Mouse (Mus musculus): ENCODE data around the gene Smoc1. TPM values are rescaled to one million over a fixed set of nuclear protein-coding genes. Genes with fewer than 3 reads are reported as not detected.

Gene Smoc1
- total RNA-seq, 1 experiment from 2014 or later: 0.23 TPM

DNA sequence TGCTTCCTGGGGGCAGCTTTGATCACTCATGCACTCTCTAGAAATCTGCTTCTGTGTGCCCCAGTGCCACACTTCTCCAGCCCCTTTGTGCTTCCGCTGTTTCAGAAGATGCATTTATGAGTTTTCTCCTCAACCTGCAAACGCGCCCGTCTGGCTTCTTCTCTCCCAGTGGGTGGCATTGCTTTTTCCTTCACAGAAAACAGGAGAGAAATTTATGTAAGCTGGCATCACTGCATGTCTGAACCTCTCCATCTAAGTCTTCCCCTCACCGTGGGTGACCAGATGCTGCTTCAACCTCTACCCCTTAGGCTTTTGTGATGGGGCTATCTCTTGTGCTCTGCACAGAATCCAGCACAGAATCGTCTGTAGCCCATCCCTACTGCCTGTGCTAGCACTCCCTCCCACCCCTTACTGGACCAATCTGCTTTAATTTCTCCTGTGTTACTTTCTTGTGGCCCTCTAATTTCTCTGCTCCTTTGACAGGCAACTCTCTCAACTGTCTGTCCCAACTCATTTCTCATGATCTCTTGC, 35.3 kb downstream of the Smoc1 start:
- no peak for ATAC-seq (ENCODE audit: extremely low read depth, insufficient number of reproducible peaks, low FRiP score, poor library complexity, severe bottlenecking)

DNA sequence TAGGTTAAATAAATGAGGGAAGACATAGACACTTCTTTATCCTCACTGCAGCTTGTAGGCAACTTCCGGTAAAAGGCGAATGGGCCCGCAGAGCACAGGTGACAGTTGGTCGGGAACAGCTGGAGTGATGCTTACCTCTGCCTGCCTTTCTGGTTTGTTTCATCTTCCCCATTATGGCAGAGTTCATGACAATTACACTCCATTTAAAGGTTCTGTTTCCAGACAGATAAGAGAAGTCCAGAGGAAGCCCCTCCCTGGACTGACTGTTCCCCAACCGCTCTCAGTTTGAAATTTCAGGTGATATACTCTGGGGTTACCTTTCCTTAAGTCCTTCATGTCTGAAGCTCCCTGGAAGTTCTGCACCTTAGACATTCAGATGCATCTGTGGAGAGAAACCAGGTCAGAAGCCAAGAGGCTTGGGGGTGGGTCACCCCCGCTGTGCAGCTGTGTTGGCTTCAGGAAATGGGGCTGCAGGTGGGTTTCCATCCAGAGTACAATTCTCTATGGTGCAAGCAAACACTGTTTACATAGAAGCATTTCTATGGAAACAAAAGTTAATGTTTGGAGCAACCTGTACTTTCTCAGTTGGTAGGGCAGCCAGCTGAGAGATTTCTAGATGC, 36.8 kb downstream of the Smoc1 start:
- ATAC-seq (ENCODE audit: extremely low read depth, insufficient number of reproducible peaks, low FRiP score, poor library complexity, severe bottlenecking): no peak

DNA sequence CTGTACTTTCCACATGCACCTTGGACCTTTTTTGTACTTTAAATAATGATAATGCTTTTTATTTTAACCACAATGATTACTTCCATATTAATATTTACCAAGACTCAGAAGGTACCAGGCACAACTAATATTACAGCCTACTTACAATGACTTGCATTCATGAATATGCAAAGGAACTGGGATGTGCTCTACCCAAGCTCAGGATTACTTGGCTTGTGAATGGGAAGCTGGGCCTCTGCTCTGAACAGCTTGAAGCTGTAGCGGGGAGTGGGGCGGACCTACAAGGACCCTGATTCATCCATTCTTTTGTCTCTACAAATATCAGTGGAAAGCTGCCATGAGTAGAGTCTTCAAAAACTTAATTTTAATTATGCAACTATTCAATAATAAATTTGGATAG, 47.5 kb downstream of the Smoc1 start:
- ATAC-seq (ENCODE audit: extremely low read depth, insufficient number of reproducible peaks, low FRiP score, poor library complexity, severe bottlenecking): no peak

DNA sequence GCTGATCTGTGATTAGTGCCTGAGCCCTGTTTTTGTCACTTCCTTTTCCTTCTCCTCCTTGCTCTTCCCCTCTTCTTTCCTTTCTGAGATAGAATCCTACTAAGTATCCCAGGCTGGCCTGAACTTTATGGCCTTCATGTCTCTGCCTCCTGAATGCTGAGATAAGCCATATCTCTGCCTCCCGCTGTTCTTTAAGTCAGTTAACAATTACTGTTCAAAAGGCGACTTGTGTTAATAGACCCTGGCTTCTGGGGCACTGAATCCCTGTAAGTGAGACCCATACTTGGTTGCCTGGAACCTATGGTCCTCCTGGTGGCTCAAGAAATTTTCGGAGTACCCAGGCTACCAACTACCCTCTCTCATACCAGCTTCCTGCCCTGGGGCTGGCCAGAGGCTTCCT, 48.3 kb downstream of the Smoc1 start:
- no peak for ATAC-seq (ENCODE audit: extremely low read depth, insufficient number of reproducible peaks, low FRiP score, poor library complexity, severe bottlenecking)

DNA sequence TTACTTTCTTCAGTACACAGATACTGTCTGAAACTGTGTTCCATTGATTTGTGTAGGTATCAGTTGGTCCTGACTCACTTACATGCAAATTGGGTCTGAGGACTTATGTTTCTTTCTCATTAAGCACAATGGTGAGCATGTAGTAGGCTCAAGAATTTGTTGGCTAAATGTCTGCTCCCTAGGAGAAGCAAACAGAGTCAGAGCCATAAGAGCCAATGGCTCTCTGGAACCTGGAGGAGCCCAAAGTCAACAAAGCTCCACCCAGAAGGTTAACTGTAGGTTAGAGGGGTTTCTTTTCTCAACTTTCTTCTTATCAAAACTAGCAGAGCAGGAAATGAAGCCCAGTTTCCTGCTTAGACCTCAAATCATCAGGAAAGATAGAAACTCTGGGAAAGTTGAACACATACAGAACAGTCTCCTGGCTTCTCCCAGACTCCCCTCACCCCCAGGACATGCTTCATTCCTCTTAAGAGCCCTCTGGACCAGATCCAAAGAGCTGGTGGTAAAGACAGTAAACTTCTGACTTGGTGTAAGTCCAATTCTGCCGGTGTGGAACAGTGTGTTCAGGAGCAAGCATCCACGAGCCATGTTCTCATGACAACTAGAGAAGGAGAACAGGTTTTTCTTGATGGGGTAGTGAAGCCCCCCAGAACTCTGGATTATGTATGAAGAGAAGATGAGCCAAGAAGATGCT, 51.5 kb downstream of the Smoc1 start:
- ATAC-seq (ENCODE audit: extremely low read depth, insufficient number of reproducible peaks, low FRiP score, poor library complexity, severe bottlenecking): no peak

DNA sequence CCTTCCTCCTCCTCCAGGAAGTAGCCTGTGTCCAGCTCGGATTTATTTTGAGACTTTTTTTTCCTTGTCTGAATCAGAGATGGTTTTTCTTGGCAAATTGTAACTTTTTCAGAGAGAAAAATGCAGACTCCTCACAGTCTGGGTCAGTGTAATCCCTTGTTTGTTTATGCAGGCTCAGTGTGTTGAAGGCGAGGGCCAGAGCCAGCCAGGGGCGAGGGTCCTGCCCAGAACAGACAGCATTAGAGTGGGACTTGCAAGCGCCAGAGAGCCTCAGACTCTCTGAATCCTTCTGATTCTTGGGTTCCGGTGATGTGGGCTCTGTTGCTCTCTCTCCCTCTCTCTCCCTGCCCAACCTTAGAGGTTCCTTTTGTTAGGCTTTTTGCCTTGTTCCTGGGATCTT, 53.7 kb downstream of the Smoc1 start:
- no peak for ATAC-seq (ENCODE audit: extremely low read depth, insufficient number of reproducible peaks, low FRiP score, poor library complexity, severe bottlenecking)

DNA sequence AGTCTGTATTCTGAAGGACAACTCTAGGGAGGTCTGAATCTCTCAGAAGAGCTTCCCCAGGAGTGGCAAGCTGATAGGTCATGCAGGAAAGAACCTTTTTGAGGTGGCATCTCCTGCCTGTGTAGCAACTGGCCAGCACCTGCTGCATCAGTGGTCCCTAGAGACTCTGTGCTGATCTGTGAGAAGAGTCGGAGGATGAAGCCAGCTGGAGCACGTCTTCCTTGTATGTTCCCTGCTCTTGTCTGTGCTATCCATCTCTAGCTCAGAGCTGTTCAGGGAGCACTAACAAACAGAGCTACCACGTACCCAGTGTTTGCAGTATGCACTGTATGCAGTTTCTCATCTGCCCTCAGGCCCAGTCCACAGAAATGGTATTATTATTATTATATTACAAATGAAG, 54.4 kb downstream of the Smoc1 start:
- ATAC-seq (ENCODE audit: extremely low read depth, insufficient number of reproducible peaks, low FRiP score, poor library complexity, severe bottlenecking): no peak

DNA sequence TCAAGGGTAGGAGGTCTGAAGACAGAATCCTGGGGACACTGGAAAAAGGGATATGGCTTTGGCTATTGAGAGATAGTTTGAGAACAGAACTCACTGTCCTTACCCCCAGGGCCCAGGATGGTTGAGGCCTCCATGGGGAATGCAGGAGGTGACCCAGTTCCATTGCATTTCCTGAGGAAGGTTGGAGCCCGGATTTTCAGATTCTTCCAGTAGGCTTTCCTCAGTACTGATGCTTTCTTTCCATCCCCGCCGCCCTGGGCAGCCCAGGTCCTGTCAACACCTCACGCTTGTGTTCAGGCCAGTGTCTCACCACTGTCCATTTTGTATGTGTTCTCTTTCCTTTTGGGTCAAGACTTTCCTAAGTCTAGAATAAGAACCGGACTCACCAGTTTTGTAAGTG, 56.5 kb downstream of the Smoc1 start:
- ATAC-seq (ENCODE audit: extremely low read depth, insufficient number of reproducible peaks, low FRiP score, poor library complexity, severe bottlenecking): no peak

DNA sequence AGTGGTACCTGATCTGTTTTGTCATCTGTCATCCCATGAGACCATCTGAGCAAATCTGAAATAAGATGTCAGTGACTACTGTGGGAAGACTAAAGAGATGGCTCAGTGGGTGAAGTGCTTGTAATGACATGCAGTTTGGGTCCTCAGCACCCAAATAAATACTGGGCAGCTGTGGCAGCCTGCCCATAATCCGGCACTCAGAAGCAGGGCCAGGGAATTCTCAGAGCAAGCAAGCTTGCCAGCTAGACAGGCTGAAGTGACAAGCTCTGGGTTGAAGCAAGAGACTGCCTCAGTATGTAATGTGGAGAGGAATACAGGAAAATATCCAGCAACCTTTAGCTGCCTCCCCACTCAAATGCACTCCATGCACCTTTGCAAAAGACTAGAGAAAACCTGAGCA, 58.6 kb downstream of the Smoc1 start:
- no peak for ATAC-seq (ENCODE audit: extremely low read depth, insufficient number of reproducible peaks, low FRiP score, poor library complexity, severe bottlenecking)

DNA sequence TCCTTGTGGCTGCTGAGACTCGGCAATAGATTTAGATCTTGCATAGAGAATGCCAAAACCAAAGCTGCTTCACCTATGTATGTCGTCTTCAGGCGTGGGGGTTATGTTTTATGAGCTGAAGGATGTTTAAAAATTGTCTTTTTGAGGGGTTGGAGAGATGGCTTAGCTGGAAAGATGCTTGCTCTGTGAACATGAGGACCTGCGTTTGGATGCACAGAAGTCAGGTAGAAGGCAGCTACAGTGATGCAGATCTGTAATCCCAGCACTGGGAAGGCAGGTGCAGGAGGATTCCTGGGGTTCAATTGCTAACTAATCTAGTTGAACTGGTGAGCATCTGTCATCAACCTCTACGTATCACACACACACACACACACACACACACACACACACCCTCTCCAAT, 61.5 kb downstream of the Smoc1 start:
- no peak for ATAC-seq (ENCODE audit: extremely low read depth, insufficient number of reproducible peaks, low FRiP score, poor library complexity, severe bottlenecking)

DNA sequence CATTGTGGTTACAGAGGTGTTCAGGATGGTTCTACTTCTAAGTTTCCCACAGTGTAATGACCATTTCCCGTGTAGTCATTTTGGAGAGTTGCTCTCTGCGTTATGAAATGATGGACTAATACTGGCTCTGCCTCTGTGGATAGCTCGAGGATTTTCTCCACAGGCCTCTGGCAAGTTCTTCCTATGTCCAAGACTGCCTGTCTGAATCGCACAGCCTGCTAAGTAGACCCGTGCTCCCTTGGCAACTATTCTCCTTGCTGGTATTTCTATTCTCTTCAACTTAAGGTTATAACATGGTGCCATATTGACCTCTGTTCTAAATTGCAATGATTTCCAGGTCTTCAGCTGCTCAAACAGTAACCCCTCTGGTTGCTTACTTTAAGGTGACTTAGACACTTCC, 65.0 kb downstream of the Smoc1 start:
- ATAC-seq (ENCODE audit: extremely low read depth, insufficient number of reproducible peaks, low FRiP score, poor library complexity, severe bottlenecking): no peak

DNA sequence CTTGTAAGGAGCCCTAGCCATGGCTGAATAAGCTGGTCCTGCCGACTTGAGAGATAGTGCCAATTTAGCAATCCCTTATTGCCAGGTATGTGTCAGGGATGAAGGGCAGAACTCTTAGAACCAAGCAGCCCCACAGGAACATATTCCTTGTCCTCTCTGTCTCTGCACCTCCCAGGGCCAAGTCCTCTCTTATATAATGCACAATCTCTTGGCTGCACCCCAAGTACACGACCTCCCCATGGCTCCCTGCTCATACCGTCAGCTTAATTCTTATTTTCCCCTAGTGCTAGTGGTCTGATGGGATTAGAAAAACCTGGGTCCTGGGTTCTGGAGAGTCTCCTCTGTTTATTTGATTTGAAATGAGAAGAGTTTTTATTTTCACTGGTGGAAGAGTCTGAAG, 66.0 kb downstream of the Smoc1 start:
- no peak for ATAC-seq (ENCODE audit: extremely low read depth, insufficient number of reproducible peaks, low FRiP score, poor library complexity, severe bottlenecking)

DNA sequence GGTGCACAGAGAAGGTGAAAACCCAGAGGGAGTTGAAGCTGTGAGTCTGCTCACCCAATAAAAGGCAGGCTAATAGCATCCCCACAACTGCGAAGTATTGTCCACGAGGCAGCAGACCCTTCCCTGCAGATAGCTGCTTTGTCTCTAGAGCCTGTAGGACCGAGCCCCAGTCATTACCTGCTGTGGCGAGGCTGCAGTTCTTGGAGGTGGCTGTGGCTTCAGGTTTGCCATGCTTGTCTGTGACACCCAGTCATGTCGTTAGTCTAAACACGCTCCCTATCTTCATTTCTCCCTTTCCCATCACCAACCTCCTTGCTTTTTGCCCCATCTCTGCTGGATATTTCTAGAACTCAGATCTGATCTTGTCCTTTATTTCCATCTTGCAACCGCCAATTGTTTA, 66.6 kb downstream of the Smoc1 start:
- ATAC-seq (ENCODE audit: extremely low read depth, insufficient number of reproducible peaks, low FRiP score, poor library complexity, severe bottlenecking): no peak

DNA sequence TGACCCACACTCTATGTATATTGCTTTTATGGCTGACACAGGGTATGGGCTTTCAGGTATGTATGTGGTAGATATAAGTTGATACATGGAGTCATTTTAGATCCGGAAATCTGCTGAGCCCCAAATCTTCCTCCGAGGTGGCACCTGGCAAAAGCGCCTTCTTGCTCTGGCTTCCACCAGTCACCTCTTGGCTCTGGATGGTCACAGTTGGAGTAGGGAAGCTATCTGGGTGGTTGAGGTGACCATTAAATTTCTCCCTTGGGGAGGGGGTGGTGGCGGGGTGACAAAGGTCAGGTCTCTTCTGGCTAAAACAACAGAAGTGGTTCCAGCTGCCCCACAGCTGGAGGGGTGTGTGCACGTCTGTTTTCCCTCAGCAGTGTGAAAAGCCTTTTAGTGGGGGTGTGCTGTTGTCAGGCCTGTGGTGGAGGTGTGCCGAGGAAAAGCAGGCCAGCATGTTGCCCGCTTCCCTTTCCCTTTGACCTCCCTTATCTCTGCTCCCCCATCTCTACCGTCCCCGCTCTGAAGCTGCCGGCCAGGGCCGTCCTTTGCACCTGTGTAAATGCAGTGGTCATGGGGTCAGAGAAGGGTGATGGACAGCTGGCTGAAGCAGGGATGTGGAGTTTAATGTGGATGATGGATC, 68.3 kb downstream of the Smoc1 start:
- no peak for ATAC-seq (ENCODE audit: extremely low read depth, insufficient number of reproducible peaks, low FRiP score, poor library complexity, severe bottlenecking)

DNA sequence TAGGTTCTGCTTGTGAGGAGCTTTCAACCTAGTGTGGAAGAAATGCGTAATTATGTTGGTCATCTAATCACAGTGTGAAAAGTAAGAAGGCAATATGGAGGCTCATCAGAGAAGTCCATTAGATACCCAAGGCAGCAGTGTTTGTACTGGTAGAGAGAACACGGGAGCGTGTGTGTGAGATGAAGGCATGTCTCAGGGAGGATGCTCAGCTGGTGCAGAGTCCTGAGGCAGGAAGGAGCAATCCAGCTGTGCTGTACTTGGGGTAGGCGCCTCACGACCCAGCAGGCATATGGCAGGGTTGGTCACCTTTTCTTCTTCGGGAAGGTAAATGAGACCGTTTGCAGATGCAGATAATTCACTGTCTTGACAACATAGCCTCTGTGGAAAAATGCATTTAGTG, 70.7 kb downstream of the Smoc1 start:
- ATAC-seq (ENCODE audit: extremely low read depth, insufficient number of reproducible peaks, low FRiP score, poor library complexity, severe bottlenecking): no peak

DNA sequence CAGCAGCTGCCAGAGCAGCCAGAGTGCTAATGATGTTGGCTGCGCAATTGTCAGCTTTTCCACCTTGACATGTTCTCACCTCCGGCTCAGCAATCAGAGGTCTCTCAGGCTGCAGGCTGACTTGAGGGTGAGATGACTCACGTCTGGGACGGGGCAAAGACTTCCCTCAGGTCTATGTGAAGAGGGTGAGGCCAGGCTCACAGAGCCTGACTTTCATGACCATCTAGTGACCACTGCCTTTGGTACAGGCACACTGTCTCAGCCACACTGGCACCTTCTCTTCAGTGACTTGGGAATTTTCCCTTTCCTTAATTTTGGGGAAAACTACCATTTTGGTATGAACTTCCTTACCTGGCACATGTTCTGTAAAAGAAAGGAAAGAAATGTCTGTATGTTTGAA, 71.1 kb downstream of the Smoc1 start:
- no peak for ATAC-seq (ENCODE audit: extremely low read depth, insufficient number of reproducible peaks, low FRiP score, poor library complexity, severe bottlenecking)

DNA sequence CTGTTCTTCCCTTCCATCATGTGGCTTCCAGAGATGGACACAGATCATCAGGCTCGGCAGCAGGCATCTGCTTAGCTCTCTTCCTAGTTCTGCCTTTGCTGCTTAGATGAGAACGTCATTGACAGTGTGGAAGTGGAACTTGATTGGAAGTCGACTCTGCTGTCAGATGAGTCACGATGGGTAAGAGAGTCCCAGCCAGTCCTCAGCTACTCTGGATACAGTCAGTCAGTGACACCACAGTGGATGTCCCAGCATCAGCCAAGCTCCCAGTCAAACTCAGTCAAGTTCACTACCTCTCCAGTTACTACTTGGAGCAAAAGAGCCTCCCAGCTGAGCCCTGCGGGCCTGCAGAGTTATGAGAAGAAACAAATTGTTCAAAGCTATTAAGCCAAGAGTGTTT, 72.6 kb downstream of the Smoc1 start:
- ATAC-seq (ENCODE audit: extremely low read depth, insufficient number of reproducible peaks, low FRiP score, poor library complexity, severe bottlenecking): no peak

DNA sequence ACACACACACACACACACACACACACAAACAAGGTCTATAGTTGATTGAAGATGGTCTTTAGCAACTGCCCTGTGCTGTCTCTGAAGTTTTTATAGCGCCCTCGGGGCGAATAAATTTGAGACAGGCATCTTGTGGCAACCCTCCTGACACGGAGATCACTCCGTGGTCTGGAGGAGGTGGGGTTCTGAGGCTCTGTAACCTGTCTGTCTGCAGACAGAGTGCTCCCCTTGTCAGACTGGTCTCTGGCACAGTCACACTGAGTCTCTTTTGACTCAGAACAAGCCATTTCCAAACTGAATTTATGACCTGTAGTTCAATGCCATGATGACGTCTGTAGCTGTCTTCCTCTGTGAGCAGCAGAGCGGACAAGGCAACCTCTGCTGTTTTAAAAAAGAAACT, 75.1 kb downstream of the Smoc1 start:
- no peak for ATAC-seq (ENCODE audit: extremely low read depth, insufficient number of reproducible peaks, low FRiP score, poor library complexity, severe bottlenecking)

DNA sequence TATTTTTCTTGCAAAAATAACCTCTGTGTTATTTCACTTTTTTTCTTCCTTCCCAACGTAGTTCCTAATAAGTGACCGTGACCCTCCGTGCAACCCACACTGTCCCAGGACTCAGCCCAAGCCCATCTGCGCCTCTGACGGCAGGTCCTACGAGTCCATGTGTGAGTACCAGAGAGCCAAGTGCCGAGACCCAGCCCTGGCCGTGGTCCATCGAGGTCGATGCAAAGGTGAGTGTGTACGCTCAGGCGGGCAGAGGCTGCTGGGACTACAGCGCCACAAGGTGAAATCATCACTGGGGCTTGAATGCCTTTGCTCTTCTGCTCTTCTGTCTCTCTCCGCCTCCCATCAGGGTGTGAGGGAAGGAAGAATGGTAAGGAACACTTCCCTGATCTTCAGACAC, 77.9 kb downstream of the Smoc1 start:
- no peak for ATAC-seq (ENCODE audit: extremely low read depth, insufficient number of reproducible peaks, low FRiP score, poor library complexity, severe bottlenecking)
